Mouse (Mus musculus): Measurements from ENCODE around the gene Txlna.

Txlna gene

DNA sequence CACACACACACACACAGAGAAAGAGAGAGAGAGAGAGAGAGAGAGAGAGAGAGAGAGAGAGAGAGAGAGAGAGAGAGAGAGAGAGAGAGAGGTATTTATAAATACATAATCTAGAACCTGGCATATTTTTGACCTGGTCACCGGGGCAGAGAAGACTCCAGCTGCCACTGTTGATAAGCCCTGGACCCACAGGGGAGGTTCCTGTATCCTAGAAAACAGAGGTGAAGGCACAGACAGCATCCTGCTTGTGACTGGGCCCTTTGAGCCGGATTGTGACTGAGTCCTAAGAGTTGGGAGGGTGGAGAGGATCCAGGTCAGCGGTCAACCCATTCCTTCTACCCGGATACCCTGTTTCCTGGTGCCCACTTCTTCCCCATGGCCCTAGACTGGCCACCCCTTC, 52.0 kb downstream of the Txlna start:
- DNase-seq (ENCODE audit: low read depth, low spot score), result no peak

- DNase-seq (ENCODE audit: low read depth, low spot score), result no peak
Observed at GRCm38 (mm10) chr4:129586943-129587342, 53.9 kb downstream of the Txlna start.

GRCm38 (mm10) chr4:129585773-129586172, 55.1 kb downstream of the Txlna start:
- no peak for DNase-seq (ENCODE audit: low read depth, low spot score)

GRCm38 (mm10) chr4:129584884-129585608, 55.8 kb downstream of the Txlna start:
- peak; percentile 89 for DNase-seq (ENCODE audit: low read depth, low spot score)

DNA sequence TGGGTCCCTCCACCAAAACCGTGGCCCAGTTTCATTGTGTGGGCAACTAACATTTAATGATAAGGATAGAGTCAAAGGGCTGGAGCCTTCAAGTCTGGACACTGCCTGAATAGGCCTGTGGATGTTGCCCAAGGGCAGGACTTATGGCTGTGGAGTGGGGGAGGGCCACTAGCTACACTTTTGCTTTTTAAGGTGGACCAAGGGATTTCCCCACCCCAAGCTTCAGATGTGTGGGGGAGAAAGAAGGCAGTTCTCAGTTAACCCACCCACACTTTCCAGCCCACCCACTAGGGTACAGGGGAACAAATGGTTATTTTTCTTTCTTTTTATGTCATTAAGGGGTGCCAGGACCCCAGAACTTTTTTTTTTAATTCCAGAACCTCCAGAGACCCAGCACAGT, 56.5 kb downstream of the Txlna start:
- no peak for DNase-seq (ENCODE audit: low read depth, low spot score)

DNA sequence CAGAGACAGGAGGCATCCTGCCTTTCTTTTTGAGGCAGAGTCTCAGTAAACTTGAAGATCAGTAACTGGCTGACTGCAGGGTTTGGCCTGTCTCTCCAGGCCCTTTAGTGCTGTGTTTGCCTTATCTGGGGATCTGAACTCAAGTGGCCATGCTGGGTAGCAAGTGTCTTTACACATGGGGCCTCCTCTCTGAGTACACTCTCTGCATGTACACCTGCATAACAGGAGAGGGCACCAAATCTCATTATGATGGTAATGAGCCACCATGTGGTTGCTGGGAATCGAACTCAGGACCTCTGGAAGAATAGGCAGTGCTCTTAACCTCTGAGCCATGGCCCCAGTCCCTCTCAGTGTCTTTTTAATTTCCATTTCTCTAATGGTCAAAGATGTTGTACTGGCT, 58.6 kb downstream of the Txlna start:
- DNase-seq (ENCODE audit: low read depth, low spot score), result peak; percentile 86

GRCm38 (mm10) chr4:129580347-129580746, 60.5 kb downstream of the Txlna start:
- DNase-seq (ENCODE audit: low read depth, low spot score), result peak; percentile 89

GRCm38 (mm10) chr4:129578466-129578865, 62.4 kb downstream of the Txlna start, which contains the start of gene Fam167b:
Gene Fam167b (minus strand): TSS chr4:129578549.
- no peak for DNase-seq (ENCODE audit: low read depth, low spot score)

DNA sequence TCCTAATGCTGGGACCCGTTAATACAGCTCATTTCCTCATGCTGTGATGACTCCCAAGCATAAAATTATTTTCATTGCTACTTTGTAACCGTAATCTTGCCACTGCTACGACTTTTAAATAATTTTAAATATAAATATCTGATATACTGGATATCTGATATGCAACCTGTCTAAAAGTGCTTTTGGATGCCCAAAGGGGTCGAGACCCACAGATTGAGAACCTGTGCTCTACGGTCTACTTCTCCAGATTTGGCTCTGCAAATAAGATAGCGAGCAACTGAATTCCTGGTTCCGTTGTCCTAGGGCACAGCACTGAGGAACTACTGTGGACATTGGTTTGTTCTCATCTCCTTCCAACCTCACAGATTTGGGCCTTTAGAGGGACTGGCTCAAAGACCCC, 63.2 kb downstream of the Txlna start:
- DNase-seq (ENCODE audit: low read depth, low spot score), result no peak

DNA sequence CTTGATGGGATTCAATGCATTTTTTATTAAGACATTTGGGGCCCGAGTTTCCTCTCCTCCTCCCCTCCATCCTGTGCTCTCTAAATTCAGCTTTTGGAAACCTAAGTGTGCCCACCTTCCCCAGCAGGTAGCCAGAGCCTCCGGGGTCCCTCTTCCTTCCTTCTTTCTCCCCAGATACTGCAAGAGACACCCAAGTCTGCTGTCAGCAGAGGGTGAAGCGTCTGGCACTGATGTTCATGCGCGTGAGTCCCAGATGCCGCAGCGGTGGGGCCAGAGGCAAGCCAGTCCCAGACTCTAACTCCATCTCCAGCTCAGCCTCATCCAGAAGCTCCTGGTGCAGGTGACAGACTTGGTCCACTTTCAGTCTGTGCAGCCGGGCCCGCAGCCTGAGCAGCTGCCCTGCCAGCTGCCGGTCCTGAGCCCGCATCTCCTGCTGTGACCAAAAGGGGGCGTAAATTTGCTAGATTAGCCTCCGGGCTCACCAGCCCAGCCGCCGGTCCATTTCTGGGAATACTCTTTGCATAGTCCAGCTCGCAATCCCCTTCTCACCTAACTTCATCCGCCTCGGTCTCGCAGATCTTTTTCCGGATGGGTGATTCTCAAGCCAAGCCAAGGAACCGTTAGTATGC, 63.9 kb downstream of the Txlna start:
- DNase-seq (ENCODE audit: low read depth, low spot score), result peak; percentile 64

All from ES-CJ7 (cell line).